Mouse (Mus musculus) stomach, postnatal 0 days (tissue): ENCODE results near the gene Mipol1.

Experiments
- CTCF ChIP-seq: IDR thresholded peaks from 2 replicates; pipeline ENCODE4 v1.5.1; 2016; ENCODE audit warnings: antibody characterized with exemption, low read depth, mild to moderate bottlenecking, moderate library complexity
- EP300 ChIP-seq: optimal IDR thresholded peaks from 2 replicates; pipeline ENCODE3; 2016; ENCODE audit warnings: antibody characterized with exemption

DNA sequence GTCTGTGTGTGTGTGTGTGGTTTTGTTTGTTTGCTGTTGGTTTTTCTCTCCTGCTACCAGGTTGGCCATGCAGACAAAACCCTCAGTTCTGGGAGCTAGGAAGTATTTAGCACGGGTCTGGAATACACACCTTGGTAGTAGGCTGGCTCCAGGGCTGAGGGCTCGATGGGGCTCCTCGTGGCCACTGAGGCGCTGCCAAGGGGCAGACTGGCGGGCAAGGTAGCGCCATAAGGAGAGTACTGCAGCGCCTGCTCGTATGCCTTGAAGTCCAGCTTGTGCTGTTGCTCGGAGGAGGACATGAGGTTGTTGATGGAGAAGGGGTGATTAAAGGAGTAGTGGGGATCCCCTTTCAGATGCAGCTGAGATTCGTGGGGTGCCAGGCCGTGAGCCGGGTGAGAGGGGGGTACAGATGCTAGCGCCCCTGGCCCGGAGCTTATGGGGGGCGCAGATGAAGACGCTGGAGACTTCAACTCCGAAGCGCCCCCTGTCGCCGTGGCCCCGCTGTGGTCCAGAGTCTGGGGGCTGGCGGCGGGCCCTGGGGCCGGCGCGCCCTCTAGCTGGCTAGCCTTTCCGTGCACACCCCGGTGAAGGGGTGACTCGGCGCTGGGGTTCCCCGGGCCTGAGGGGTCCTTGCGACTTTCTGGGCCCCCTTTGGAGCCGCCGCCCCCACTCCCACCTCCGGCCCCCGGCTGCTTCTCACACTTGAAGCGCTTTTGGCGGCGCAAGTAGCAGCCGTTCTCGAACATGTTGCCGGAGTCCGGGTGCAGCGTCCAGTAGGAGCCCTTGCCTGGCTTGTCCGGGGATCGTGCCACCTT, 311.9 kb downstream of the Mipol1 start:
- TF ChIP-seq CTCF, result peak; percentile 62
- TF ChIP-seq EP300, result no peak
